ENCODE assay signal across 10 mouse cellular contexts in the genomic region with DNA sequence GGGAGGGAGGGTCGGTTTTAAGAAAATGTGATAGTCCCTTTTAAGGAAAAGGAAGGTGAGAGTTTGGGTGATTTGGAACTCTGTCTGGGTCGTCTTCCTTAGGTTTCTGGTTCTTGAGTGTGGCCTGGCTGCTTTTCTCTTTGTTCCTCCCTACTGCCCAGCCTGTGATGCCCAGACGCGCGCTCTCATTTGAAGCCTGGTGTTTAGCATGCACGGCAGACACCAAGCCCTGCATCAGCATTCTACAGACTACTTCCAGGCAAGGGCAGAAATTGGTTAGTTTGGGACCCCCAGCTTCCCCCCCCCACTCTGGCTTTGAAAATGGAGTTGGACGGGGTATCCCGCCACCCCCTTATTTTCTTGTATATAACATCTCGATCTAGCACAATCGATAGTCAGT. TPM values are rescaled to one million over a fixed set of nuclear protein-coding genes. Genes with fewer than 3 reads are reported as not detected.
DNase-seq lines count a peak whose midpoint lies in the region; ATAC-seq lines count a peak whose summit lies in the region.
"Had no signal": no experiment of that assay in that cellular context is flagged by ENCODE, and none has a peak within 500 bp of the region (broad histone marks: within the 10 kb centered on the region; RNA-seq: fewer than 3 reads in every experiment).

No protein-coding gene starts in this region.

- no peak for ATAC-seq in liver, embryonic 12.5 days
- no peak for ATAC-seq in forebrain, embryonic 13.5 days
- no peak for ATAC-seq in intestine, embryonic 15.5 days
- ATAC-seq in neural tube, embryonic 15.5 days (ENCODE audit: low FRiP score), result no peak

- H3K4me2 ChIP-seq in liver, embryonic 12.5 days, result peak overlapping the region; percentile 24; the same call in 1 of the 2 replicates
- peak overlapping the region; percentile 96 for H3K4me2 ChIP-seq in forebrain, embryonic 13.5 days
- peak overlapping the region; percentile 42 for H3K4me2 ChIP-seq in intestine, embryonic 15.5 days (replicated peaks)
- H3K4me2 ChIP-seq in neural tube, embryonic 15.5 days, result peak overlapping the region; percentile 97

- H3K4me3 ChIP-seq in liver, embryonic 12.5 days, result no peak overlapping the region
- peak overlapping the region; percentile 98 for H3K4me3 ChIP-seq in forebrain, embryonic 13.5 days
- H3K4me3 ChIP-seq in intestine, embryonic 15.5 days (replicated peaks), result no peak overlapping the region
- peak overlapping the region; percentile 73 for H3K4me3 ChIP-seq in neural tube, embryonic 15.5 days (replicated peaks)

- DNase-seq in liver, result no peak
- DNase-seq in cerebellum, adult 9-11 months, result no peak
- DNase-seq in left cerebral cortex, postnatal 36 days (ENCODE audit: low spot score in 2 of 2), result no peak
- DNase-seq: kidney, adult 11 months had no signal

- no peaks in the 10 kb centered on the region for H3K9me3 ChIP-seq in liver, embryonic 12.5 days (replicated peaks)
- no peaks in the 10 kb centered on the region for H3K9me3 ChIP-seq in forebrain, embryonic 13.5 days (replicated peaks)
- no peaks in the 10 kb centered on the region for H3K9me3 ChIP-seq in intestine, embryonic 15.5 days
- H3K9me3 ChIP-seq in neural tube, embryonic 15.5 days (replicated peaks), result no peaks in the 10 kb centered on the region

- WGBS in liver, embryonic 12.5 days (ENCODE audit: insufficient replicate concordance), result 82% methylated on average over 10 of the region's 10 CpGs
- 18% methylated on average over 10 of the region's 10 CpGs for WGBS in forebrain, embryonic 13.5 days
- 73% methylated on average over 10 of the region's 10 CpGs for WGBS in intestine, embryonic 15.5 days
- 36% methylated on average over 10 of the region's 10 CpGs for WGBS in neural tube, embryonic 15.5 days

- peaks cover 74% of the 10 kb centered on the region for H3K27me3 ChIP-seq in liver, embryonic 12.5 days (replicated peaks)
- no peaks in the 10 kb centered on the region for H3K27me3 ChIP-seq in forebrain, embryonic 13.5 days
- H3K27me3 ChIP-seq in intestine, embryonic 15.5 days (replicated peaks), result peaks cover 34% of the 10 kb centered on the region
- no peaks in the 10 kb centered on the region for H3K27me3 ChIP-seq in neural tube, embryonic 15.5 days (replicated peaks)

- peaks cover 9% of the 10 kb centered on the region for H3K36me3 ChIP-seq in liver, embryonic 12.5 days
- peaks cover 86% of the 10 kb centered on the region for H3K36me3 ChIP-seq in forebrain, embryonic 13.5 days (ENCODE audit: poor library complexity, severe bottlenecking)
- H3K36me3 ChIP-seq in intestine, embryonic 15.5 days, result no peaks in the 10 kb centered on the region
- no peaks in the 10 kb centered on the region for H3K36me3 ChIP-seq in neural tube, embryonic 15.5 days

- H3K9ac ChIP-seq in liver, embryonic 12.5 days, result no peak overlapping the region
- peak overlapping the region; percentile 100 for H3K9ac ChIP-seq in forebrain, embryonic 13.5 days
- H3K9ac ChIP-seq in intestine, embryonic 15.5 days, result 0 out of 2 replicates have a peak overlapping the region, but pooled peaks have one; percentile 15
- 0 out of 2 replicates have a peak overlapping the region, but pooled peaks have one; percentile 26 for H3K9ac ChIP-seq in neural tube, embryonic 15.5 days (replicated peaks)
- H3K9ac ChIP-seq: liver, embryonic 14.5 days had no signal

- H3K4me1 ChIP-seq in liver, embryonic 12.5 days, result peaks cover 23% of the 10 kb centered on the region
- peaks cover 83% of the 10 kb centered on the region for H3K4me1 ChIP-seq in forebrain, embryonic 13.5 days
- peaks cover 62% of the 10 kb centered on the region for H3K4me1 ChIP-seq in intestine, embryonic 15.5 days (replicated peaks)
- H3K4me1 ChIP-seq in neural tube, embryonic 15.5 days, result peaks cover 96% of the 10 kb centered on the region

- intact Hi-C loops in left cerebral cortex, postnatal 36 days (cut with DNase I), result no loop called here

- H3K27ac ChIP-seq in liver, embryonic 12.5 days, result no peak overlapping the region
- H3K27ac ChIP-seq in forebrain, embryonic 13.5 days, result peak overlapping the region; percentile 99
- H3K27ac ChIP-seq in intestine, embryonic 15.5 days, result no peak overlapping the region
- 0 out of 2 replicates have a peak overlapping the region, but pooled peaks have one; percentile 20 for H3K27ac ChIP-seq in neural tube, embryonic 15.5 days (replicated peaks)
- H3K27ac ChIP-seq: liver, embryonic 14.5 days had no signal

RNA-seq across cellular contexts. Expression of a gene that starts 5.8 kb away (rescaled TPM):
- polyA plus RNA-seq in liver, embryonic 12.5 days (2016; fragmentation: Nextera tagmentation; extraction: Ambion mirVana), result 2.4 and 3.1 TPM in 2 replicates
- 81.0 and 89.3 TPM in 2 replicates for polyA plus RNA-seq in forebrain, embryonic 13.5 days (2015; fragmentation: Nextera tagmentation; extraction: Ambion mirVana)
- polyA plus RNA-seq in intestine, embryonic 15.5 days (2015; fragmentation: Nextera tagmentation; extraction: Ambion mirVana), result 8.0 and 8.7 TPM in 2 replicates
- polyA plus RNA-seq in neural tube, embryonic 15.5 days (2015; fragmentation: Nextera tagmentation; extraction: Ambion mirVana), result 15.2 and 18.3 TPM in 2 replicates
- 10 to 100 TPM; 57.4 to 69.7 TPM for total RNA-seq in left cerebral cortex, postnatal 36 days (2021)
- total RNA-seq: MEL had no signal

Comparison
In these comparisons a context has a peak if more than half of its experiments do, and no peak if none do; other contexts are left out.
1. H3K27ac ChIP-seq: peak in forebrain, embryonic 13.5 days (single experiment) and neural tube, embryonic 15.5 days (single experiment); none in liver, embryonic 12.5 days (single experiment) and intestine, embryonic 15.5 days (single experiment).
2. H3K4me2 ChIP-seq: peak in every context shown above with its lines; median percentile 97 in neural tube, embryonic 15.5 days; 96 in forebrain, embryonic 13.5 days; 42 in intestine, embryonic 15.5 days; 24 in liver, embryonic 12.5 days.
3. H3K4me3 ChIP-seq: peak in forebrain, embryonic 13.5 days (single experiment) and neural tube, embryonic 15.5 days (single experiment); none in liver, embryonic 12.5 days (single experiment) and intestine, embryonic 15.5 days (single experiment).